Mouse (Mus musculus) 3134 (cell line): Measurements from ENCODE around the gene Nrxn3.

Source experiments
- DNase-seq: peaks from one replicate; pipeline ENCODE4 v3.0.0-alpha.2; 2011; ENCODE audit warnings: low spot score; ENCODE audit not compliant: insufficient read length; ENCODE audit errors: extremely low read depth

The Nrxn3 gene

GRCm38 (mm10) chr12:89471874-89472273 lies 749.2 kb downstream of the Nrxn3 start:
- DNase-seq, result no peak

GRCm38 (mm10) chr12:89479096-89479495 lies 756.4 kb downstream of the Nrxn3 start:
- no peak for DNase-seq

DNA sequence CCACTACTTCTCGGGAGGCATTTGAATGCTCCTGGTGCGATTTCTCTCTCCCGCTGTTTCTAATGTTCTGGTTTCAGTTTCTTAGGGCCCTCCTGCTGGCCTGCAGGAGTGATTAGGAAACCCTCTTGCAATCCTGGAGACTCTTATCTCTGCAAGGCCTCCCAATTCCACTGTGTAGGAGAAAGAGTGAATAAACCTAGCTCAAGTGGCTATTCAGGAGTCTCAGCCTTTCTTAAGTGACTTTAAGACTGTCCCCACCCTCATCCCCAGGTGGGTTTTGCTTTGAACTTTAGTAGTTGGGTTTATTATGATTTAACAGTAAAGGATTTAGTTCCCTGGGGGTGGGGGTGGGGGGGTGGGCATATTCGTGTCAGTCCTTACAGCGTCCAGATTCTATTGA lies 759.5 kb downstream of the Nrxn3 start:
- DNase-seq, result no peak

DNA sequence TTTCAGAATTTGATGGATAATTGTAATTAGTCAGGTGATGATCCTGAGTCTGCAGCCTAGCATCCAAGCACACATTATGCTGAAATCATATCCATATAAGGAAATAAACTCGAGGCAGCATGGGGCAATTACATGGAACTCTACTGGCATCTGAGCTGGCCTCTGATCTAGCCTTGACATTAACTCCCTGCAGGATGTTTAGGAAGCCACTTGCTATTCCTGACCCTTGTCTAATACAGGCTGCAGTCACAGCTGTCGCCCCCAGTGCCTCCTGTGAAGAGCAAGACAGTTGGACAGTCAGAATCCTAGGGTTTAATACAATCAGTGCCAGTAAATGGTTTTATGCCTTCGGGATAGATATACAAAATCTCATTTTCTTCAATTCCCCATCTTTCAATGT lies 781.4 kb downstream of the Nrxn3 start:
- no peak for DNase-seq

DNA sequence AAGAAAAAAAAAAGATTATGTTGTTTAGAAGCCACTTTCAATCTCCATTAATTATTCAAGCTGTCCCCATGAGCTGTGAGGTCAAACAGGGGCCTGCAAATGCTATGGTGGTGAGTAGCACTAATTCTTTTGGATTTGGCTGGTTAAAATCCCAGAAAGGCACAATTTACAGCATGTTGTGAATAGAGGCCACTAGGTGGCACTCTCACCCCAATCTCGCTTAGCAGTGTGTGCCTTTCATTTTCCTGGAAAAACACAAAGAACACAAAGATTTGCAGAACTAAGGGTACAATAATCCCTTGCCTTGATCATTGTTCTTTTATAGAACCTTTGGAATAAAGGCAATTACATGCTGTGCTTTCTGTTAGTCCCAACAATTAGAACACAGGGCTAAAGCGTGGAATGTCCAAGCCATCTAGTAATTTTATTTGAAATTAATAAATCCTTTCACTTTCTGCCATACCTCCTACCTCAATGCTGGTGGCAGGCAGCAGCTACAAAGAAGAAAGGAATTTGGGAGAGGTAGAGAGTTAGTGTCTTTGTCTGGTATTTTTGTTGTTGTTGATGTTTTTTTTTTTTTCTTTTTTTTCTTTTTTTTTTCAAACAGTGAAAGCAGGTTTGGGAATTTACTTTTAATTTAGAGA lies 782.6 kb downstream of the Nrxn3 start:
- DNase-seq, result peak; percentile 1

DNA sequence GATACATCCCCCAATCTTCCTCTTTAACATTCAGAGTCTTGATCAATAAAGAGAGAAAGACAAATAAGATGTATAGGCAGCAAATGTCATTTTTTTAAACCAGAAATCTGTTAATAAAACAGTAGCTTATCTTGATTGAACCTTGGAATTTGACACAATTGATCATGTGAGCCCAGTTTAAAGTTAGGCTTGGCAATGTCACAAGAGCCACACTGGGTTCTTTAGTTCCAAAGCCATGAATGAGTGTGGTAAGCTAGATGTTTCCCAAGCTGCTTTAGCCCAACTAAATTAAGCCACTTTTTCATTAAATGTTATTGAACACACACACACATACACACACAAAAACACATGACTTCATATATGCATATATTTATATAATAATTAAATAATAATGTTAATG lies 786.3 kb downstream of the Nrxn3 start:
- DNase-seq, result no peak

DNA sequence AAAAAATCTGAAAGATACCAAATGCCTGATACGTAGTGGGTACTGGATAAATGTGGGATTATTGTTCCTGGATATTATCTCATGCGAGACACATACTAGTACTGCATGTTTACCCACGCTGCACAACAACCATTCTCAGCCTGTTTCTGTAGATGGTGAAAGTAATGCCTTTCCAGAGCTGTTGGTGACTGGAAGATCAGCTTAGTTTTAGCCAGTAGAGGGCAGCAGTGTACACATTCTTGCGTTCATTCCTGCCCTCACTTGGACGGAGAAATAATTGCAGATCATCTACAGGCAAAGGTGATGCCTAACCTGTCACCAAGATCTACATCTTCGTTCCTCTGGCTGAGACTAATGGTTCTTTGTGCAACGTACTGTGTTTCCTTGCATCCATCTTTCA lies 791.1 kb downstream of the Nrxn3 start:
- no peak for DNase-seq

DNA sequence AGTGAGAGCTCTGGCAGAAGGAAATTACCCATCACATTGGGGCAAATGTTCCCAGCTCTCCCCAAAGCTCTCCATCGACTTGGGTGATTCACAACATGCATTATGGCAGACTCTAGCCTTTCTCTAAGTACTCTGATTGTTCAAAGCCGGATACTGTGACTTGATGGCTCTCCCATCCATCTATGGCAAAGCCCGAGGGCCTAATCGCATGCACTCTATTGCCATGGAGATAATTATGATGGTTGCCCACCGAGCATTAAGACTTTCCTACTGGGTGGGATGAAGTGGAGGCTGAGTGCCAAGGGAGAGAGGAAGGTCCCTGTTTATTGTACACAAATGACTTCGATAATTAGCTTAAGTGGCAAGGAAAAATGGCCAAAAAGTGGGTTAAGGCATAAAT lies 793.4 kb downstream of the Nrxn3 start:
- no peak for DNase-seq

DNA sequence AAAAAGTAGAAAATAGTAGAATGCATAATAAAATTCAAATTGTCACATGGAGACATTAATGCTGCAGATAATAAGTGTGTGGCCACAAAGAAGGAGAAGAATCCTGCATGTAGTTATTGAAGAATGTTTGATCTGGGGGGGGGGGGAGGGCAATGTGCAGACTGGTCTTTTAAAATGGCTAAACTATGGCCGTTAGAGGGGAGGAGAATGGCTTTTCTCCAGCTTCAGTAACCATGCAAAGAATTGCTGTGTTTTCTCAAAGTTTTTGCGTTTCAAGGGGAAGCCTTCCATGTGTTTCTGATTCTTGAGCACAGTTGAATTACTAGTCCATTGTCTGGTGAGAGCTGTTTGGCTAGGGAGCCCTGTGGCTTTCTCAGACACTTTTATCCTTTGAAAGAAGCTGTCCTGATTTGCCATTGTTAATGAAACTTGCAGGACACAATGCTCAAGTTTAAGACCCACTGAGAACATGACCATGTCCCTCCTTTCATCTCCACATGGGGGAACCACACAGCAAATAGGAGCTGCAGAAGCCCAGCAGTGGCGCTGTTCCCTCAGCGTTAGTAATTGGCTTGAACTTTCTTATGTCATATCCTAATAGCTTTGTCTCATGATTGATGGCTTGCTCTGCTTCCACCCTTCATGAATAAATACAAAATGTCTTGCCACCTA lies 808.1 kb downstream of the Nrxn3 start:
- DNase-seq, result no peak

GRCm38 (mm10) chr12:89551291-89551690 lies 828.6 kb downstream of the Nrxn3 start:
- no peak for DNase-seq

- DNase-seq, result no peak
Observed at GRCm38 (mm10) chr12:89553223-89553880, 830.7 kb downstream of the Nrxn3 start.

- DNase-seq, result no peak
Observed at GRCm38 (mm10) chr12:89554171-89554570, 831.5 kb downstream of the Nrxn3 start.

GRCm38 (mm10) chr12:89554740-89555430 lies 832.2 kb downstream of the Nrxn3 start:
- DNase-seq, result no peak

- no peak for DNase-seq
Observed at GRCm38 (mm10) chr12:89558921-89559320, 836.2 kb downstream of the Nrxn3 start.

DNA sequence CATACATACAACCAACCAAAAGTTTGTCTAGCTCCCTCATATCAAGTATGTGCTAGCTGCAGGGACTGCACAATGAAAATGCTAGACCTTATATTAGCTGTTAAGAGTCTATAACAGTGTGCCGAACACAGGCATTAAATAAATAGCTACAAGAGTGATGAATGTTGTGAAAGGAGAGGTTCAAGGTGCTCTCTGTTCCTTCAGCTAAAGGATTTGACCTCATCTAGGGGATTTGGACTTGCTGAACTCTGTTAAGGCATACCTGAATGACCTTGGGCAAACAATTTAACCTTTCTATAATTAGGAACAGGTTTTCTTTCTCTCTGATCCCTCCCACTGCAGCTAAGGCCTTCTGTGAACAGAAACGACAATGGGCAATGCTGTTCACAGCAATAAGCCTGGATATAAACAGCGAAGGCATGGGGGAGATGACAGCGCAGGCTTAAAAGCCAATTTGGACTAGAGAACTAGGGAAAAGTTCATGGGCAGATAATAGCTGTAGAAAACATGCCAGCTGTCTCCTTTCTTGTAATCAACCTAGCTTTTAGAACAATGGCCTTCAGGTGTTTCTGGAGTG lies 839.4 kb downstream of the Nrxn3 start:
- no peak for DNase-seq

DNA sequence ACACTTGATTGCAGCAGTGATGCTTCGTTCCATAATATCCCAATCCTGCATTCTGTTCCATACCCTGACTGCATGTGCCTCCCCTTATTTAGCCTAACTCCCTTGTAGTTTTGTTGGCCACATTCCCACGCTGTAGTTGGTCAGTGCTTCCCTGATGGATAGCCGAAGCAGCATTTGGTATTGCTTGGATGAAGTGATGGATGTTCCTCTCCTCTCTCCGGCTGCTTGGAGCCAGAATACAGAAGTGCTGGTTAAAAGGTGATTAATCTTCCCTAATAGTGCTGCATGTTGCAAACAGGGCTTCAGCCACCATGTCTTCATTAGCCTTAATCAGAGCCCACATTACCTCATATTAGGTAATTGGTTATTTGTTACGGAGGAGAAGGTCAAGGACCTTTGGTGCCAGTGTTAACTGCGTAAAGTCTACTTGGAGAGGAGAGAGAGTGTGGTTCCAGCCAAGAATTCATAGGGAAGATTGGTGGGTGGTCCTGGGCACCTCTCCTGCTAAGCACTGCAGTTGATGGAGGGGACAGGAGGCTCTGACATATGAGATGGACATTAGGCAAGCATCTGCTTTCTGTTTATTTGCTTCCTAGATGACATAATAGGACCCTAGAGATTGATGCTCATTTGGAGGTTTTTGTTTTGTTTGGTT lies 846.2 kb downstream of the Nrxn3 start:
- DNase-seq, result no peak

DNA sequence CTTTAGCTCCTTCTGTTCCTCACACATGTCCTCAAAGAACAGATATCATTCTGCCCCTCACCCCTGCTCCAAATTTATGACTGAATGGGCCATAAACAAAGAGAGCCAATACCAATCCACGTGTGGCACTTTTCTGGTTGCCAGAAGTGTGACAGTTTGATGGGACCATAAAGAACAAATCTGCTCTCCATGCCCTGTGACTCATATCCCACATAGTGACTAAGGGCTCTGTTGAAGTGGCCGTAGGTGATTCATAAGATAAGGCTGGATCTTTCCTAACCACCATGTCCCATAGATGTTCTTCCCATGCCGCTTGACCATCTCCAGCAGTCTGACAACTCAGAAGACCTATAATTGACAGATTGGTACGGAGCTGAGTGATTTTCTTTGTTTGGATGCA lies 869.8 kb downstream of the Nrxn3 start:
- DNase-seq, result no peak

GRCm38 (mm10) chr12:89613670-89614069 lies 891.0 kb downstream of the Nrxn3 start:
- DNase-seq, result no peak

- no peak for DNase-seq
Observed at GRCm38 (mm10) chr12:89625746-89626145, 903.1 kb downstream of the Nrxn3 start.

GRCm38 (mm10) chr12:89640046-89640445 lies 917.4 kb downstream of the Nrxn3 start:
- DNase-seq, result no peak

GRCm38 (mm10) chr12:89641460-89641859 lies 918.8 kb downstream of the Nrxn3 start:
- DNase-seq, result no peak
